Mouse (Mus musculus): ENCODE measurements around the gene Asgr1.
"Not testable (repeated sequence)": the region's sequence is repeated elsewhere in the genome, so short reads cannot be mapped to it uniquely, and the experiment has no call there.

Asgr1 gene

GRCm38 (mm10) chr11:70053898-70054570 lies at the start of gene Asgr1:
Gene Asgr1 (plus strand): TSS chr11:70054085.
- DNase-seq (ENCODE audit: low read depth, low spot score): no peak

- DNase-seq (ENCODE audit: low read depth, low spot score): peak; percentile 40
Measured at GRCm38 (mm10) chr11:70005521-70005920, 48.4 kb upstream of the Asgr1 start.

DNA sequence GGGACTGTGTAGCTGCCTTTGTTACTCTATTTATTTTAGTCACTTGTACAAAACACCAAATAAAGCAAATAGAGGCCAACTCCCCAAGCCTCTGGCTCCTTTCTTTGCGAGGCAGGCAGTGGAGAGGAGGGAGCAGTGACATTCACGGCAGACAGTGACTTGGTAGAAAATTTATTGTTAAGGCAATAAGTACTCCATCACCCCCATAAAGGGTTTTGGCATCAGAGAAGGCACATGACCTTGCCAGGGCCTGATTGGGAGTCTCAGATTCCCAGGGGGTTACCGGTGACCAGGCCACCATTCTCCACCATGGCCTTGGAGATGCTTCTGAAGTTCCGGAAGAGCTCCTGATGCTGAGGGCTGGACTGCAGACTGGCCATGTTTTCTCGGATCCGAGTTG lies 43.9 kb upstream of the Asgr1 start:
- no peak for DNase-seq (ENCODE audit: low read depth, low spot score)

DNA sequence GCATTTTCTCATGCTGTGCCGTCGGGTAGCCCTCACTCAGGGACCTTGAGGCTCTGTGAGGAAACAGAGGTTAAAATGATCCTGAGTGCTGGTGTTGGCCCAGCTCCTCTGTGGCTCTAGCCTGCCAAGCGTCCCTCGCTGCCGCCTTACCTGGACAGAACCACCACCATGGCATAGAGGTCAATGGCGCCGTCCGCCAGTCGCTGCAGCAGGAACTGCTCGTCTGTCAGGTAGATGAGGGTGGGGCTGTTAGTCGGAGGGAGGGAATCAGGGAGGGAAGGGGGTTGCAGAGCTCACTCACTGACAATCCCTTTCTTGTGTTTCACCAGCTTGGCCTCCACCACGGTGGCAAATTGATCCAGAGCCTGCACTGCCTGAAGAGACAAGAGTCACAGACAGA lies 43.3 kb upstream of the Asgr1 start:
- no peak for DNase-seq (ENCODE audit: low read depth, low spot score)

DNA sequence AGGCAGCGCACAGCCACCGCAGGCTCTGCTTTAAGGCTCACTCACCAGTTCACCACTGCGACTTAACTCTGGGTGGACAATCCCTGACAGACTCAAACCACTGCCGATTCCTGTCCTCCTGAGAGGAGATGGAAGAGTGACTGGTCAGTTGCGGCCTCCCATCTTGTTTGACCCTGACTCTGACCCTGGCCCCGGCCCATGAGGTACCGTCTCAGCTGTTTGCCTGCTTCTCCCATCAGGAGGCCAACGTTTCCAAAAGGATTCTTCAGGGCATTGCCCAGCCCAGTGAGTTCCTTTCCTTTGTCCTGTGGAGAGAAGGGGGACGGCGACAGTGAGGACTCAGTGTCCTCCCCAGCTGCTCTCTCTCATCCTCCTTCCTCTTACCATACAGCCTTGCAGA lies 42.9 kb upstream of the Asgr1 start:
- no peak for DNase-seq (ENCODE audit: low read depth, low spot score)

- DNase-seq (ENCODE audit: low read depth, low spot score): no peak
Measured at GRCm38 (mm10) chr11:70012931-70013330, 41.0 kb upstream of the Asgr1 start.

- no peak for DNase-seq (ENCODE audit: low read depth, low spot score)
Measured at GRCm38 (mm10) chr11:70013408-70013807, 40.5 kb upstream of the Asgr1 start.

GRCm38 (mm10) chr11:70014051-70014450 lies 39.8 kb upstream of the Asgr1 start:
- no peak for DNase-seq (ENCODE audit: low read depth, low spot score)

GRCm38 (mm10) chr11:70014880-70015558 lies 38.9 kb upstream of the Asgr1 start, which contains the start of gene Acadvl:
Gene Acadvl (minus strand): TSS chr11:70015411.
- DNase-seq (ENCODE audit: low read depth, low spot score): peak; percentile 75

GRCm38 (mm10) chr11:70015677-70016076 lies 38.2 kb upstream of the Asgr1 start:
- no peak for DNase-seq (ENCODE audit: low read depth, low spot score)

DNA sequence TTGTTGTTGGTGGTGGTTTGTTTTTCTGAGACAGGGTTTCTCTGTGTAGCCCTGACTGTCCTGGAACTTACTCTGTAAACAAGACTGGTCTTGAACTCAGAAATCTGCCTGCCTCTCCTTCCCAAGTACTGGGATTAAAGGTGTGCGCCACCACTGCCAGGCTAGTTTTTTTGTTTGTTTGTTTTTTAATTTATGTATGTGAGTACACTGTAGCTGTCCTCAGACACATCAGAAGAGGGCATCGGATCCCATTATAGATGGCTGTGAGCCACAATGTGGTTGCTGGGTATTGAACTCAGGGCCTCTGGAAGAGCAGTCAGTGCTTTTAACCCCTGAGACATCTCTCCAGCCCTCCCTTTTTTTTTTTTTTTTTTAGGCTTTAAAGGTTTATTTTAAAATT lies 37.7 kb upstream of the Asgr1 start:
- not testable (repeated sequence) for DNase-seq (ENCODE audit: low read depth, low spot score)

DNA sequence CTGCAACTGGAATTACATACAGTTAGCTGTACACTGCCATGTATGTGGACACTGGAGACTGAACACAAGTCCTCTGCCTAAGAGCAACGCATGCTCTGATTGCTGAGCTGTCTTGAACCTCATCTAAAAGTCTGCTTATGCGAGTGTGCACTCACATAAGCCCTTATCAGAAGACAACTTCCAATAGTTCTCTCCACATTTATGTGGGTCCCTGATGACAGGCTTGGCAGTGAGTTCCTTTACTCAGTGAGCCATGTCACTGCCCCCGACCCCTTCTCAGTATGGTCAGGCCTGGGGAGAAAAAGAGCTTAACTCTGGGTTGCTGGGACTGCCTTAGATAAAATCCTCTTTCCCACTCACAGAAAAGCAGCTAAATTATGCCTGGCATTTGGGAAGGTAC lies 37.2 kb upstream of the Asgr1 start, which contains the start of gene Dlg4:
Gene Dlg4, plus strand, starts transcription at position 274 of the 400 bp plus-strand sequence.
- no peak for DNase-seq (ENCODE audit: low read depth, low spot score)

- DNase-seq (ENCODE audit: low read depth, low spot score): no peak
Measured at GRCm38 (mm10) chr11:70017199-70017767, 36.6 kb upstream of the Asgr1 start.

DNA sequence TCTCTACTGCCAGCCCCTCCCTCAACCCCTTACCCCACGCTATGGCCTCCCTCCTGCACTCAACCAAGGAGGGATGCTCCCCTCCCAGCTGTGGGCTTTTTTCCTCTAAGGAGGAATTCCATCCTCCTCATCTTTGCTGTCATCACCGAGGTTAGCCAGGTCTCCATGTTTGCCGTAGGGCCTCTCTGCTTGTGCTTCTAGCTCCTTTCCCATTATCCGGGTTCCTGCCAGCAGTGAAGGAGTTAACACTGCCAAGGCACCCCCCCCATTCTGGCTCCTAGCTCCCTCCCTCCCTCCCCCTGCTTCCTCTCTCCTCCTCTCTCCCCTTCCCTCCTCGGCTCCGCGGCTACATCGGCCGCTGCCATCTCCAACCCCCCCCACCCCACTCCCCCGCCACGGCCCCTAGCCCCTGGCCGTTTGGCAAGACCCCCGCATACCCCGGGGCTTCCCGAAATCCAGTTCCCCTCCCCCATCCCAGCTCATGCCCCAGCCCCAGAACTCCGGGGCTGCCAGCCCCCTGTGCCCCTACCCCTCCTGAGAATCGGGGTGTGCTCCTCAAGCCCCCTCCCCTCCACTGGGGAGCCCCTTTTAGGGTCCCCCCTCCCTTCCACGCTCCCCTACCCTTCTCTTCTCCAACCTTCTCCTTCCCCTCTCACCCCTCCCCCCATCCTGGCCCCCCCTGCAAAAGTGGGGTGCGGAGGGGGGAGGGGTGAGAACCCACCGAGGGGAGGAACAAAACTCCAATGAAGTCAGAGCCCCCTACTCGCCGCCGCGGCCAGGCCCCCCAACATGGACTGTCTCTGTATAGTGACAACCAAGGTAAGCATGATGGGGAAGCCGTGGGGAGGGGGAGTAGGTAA lies 35.5 kb upstream of the Asgr1 start:
- no peak for DNase-seq (ENCODE audit: low read depth, low spot score)

DNA sequence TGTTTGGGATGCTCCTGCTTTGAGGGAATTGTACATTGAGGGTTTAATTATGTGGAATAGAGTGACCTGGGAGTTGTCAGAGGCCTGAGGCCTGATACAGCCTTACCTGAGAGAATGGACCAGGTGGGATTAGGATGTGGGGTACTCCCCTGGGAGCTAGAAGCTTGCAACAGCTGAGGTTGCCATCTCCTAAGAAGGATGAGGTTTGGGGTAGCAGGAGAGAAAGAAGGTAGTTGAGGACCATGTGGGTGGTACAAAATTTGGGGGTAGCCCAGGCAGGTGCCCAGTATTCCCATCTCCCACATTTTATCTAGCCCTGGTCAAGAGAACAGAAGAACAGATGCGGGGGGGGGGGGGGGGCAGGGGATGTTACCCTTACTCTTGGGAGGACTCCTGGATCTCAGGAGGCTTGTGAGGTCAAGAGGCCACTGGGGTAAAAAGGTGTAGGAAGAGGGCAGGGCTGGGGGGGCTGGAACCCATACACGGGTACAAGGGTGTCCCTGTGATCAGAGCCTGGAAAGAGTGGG lies 34.3 kb upstream of the Asgr1 start:
- DNase-seq (ENCODE audit: low read depth, low spot score): no peak

DNA sequence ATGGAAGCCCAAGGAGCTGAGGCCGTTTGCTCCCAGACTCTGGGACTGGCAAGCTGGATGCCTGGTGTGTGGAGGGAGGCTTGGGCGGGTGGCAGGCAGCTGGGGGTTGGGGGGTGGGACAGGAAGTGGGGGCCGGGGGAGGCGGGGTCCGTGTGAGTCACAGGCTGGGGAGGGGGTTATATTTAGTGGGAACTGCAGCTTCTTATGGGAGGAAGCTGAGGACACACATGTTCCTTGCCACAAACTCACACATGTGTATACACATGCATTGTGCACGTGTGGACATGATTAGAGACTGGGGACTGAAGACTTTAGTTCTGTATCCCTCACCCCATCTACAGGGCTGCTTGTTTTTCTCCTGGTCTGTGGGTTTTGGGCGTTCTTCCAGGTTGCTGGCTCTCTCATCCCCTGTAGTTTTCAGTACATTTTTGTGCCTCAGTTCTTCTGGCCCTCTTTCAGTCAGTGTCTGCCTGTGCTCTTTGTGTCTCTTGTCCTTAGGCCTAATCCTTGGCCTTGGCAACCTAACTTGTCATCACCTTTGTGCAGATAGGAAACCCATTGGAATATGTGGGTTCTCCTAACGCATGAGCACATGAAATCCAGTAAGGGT lies 33.8 kb upstream of the Asgr1 start:
- DNase-seq (ENCODE audit: low read depth, low spot score): no peak

GRCm38 (mm10) chr11:70020731-70021263 lies 33.1 kb upstream of the Asgr1 start:
- peak; percentile 86 for DNase-seq (ENCODE audit: low read depth, low spot score)

- peak; percentile 99 for DNase-seq (ENCODE audit: low read depth, low spot score)
Measured at GRCm38 (mm10) chr11:70021264-70022132, 32.4 kb upstream of the Asgr1 start.

DNA sequence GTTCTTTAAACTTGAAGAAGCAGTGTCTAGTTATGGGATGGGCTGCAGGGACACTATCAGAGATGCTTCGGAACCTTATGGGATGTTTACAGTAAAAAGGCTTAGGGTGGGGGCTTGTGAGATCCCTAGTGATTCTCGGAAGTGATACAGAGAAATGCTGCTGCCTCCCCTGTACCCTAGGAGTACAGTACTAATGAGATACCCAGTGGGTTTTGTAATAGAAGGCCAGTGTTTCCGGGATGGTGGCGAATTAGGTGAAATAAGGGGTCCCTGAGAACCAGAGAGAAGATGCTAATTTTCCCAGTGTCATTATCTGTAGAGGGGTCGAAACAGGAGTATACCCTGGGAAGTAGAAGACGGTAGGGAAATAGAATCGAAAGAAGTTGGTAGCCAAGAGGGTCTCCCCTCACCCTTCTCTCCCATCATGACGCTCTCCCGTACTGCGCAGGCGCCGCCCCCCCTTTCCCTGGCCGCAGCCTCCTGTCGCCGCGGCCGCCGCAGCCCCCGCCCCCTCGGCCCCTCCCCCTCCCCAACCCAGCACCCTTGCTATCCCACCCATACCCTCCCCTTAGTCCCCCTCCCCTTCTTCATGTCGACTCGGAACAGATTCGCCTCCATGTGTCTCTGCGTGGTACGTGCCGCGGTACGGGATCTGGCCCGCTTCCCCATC lies 30.3 kb upstream of the Asgr1 start:
- no peak for DNase-seq (ENCODE audit: low read depth, low spot score)
